Mouse (Mus musculus): ENCODE data around the gene Eri3.

The Eri3 gene

DNA sequence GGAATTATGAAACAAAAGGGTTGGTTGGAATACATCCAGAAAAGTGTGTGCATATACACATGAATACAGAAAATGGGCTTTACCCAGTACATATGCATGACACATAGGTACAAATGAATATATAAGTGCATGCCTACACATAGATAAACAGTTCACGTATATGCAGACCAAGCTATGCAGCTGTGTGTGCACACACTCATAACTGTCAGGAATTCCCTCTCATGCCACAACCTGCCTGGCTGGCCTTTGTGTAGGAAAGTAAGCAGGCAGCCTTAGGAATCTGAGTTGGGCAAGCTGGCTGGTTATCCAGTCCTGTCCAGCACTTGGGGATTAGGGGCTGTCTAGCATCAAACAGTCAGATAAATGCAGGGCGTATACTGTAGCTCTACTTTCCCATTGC is 72.9 kb downstream of the Eri3 start:
- no peak for DNase-seq (ENCODE audit: low spot score)

GRCm38 (mm10) chr4:117624660-117625059 is 74.5 kb downstream of the Eri3 start:
- DNase-seq (ENCODE audit: low spot score): no peak

DNA sequence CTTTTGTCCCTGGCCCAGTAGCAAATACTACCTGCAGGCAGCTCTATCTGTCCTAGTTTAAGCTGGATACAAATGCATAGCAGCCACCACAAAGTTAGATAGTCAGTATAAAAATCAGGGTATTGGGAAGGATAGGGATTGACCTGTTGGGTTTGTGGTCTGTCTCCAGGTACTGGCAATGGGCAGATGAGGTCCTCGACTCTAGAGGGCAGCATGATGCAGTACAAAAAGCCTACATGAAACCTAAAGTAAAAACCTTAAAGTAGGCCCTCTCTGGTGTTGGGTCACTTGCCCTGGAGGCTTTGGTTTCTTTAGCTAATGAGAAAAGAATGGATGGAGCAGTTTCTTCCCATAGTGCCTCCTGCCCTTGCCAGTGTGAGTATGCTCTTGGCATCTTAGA is 78.3 kb downstream of the Eri3 start:
- no peak for DNase-seq (ENCODE audit: low spot score)

DNA sequence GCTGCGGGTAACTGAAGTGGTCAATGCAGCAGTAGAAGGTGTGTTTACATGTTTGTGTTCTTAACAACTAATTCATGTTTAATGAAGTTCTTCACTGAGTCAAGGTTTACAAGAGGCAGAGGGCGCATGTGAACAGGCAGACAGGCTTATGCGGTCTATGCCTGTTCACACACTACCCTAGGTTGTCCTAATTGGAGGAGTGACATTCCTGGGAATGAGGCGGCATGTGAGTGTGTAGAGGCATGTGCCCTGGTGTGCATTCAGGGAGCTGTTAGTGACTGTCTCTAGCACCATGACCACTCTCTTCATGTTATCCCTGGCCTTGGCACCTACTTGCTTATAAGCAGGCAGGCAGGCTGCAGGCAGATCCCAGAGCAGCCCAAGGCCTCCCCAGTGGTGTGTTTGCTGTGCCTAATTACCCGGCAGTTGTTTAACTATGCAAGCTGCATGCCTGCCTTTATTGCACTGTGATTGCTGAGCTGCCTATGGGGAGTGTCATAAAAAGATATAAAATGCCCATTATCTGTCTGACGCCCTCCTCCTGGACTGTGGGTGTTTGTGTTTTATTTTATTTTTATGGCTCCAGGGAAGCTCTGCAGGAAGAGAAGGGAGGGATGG is 80.0 kb downstream of the Eri3 start:
- DNase-seq (ENCODE audit: low spot score): no peak

- no peak for DNase-seq (ENCODE audit: low spot score)
Observed at GRCm38 (mm10) chr4:117633527-117633926, 83.4 kb downstream of the Eri3 start.

DNA sequence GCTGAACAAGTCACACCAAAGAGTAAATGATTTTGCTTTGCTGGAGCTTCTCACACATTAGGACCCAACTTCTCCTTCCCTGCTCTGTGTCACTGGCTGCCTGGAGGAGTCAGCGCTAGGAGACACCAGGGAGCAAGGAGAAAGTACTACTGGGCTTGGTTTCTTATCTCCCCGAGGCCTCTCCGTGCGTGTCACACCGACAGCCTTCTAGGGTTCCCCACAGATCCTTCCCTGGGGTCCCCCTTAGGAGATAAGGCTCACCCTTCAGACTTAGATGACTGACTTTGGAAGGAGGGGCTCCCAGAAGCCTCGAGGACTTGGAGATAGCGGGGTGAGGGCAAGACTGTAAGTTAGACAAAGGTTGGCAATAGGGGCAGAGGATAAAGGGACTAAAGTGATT is 84.5 kb downstream of the Eri3 start:
- no peak for DNase-seq (ENCODE audit: low spot score)

DNA sequence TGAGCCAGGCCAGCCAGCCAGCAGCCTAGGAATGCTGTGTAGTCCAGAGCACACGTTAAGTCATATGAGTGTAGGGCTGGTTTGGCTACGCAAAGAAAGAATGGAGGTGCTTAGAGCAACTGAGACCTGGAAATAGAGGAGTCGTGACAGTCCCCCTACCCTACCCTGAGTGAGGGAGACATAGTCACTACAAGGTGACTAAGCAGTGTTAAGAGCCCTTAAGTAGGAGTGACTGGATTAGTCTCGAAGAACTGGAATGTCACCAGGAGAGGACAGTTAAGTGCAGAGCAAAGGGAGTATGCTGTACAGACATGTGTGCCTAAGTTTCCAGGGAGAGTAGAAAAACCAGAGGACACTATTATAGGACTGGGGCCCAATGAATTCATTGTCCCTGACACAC is 86.0 kb downstream of the Eri3 start:
- no peak for DNase-seq (ENCODE audit: low spot score)

DNA sequence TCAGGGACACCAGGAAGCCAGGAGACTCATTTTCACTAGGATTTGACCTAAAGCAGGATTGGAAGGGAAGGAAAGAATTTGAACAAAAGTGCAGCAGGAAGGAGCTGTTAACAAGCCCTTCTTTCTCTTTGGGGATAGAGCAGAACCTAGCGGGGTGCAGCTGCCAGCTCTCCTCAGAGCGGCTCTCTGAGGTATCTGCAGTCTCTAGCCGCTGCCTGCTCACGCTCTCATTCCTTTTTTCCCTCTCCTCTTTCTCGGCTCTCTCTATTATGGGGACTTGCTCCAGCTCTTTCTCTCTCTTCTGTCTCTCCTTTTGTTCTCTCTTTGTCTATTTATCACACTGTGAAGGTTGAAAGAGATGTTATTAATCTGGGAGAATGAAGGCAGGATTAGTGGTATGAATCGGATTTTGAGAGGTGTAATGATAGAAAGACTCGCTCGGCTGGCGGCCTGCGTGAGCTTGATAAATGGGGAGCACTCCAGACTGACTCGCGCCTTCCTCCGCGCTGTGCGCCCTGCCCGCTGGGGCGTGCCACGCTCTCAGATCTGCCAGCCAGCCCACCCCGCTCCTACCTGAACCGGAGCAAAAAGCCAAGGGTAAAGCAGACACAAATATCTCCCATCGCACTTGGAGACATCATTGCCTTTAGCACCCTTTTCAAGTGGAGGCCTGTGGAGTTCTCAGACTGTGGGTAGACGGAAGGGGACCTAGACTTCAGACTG is 86.9 kb downstream of the Eri3 start:
- DNase-seq (ENCODE audit: low spot score): no peak

GRCm38 (mm10) chr4:117640925-117641703 is 90.9 kb downstream of the Eri3 start:
- DNase-seq (ENCODE audit: low spot score): no peak

- DNase-seq (ENCODE audit: low spot score): no peak
Observed at GRCm38 (mm10) chr4:117641804-117642203, 91.6 kb downstream of the Eri3 start.

DNA sequence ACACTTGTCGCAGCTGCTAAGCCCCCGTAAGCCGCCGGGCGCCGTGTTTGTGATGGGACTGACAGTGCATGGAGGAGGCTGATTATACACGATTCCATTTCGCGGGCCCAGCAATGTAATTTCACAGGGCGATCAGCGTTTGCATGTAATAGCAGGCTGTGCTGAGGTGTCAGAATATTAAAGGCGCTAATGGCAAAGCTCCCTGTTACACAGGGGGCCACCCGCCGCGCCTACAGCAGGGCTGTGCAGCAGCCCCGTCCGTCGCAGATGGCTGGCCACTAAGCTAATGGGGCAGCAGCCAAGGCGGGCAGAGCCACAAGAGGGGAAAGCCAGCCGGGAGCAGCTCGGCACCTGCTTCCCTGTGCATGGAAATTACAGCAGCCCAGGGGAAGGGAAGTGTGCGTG is 94.9 kb downstream of the Eri3 start:
- no peak for DNase-seq (ENCODE audit: low spot score)

GRCm38 (mm10) chr4:117645859-117646258 is 95.7 kb downstream of the Eri3 start:
- DNase-seq (ENCODE audit: low spot score): no peak

DNA sequence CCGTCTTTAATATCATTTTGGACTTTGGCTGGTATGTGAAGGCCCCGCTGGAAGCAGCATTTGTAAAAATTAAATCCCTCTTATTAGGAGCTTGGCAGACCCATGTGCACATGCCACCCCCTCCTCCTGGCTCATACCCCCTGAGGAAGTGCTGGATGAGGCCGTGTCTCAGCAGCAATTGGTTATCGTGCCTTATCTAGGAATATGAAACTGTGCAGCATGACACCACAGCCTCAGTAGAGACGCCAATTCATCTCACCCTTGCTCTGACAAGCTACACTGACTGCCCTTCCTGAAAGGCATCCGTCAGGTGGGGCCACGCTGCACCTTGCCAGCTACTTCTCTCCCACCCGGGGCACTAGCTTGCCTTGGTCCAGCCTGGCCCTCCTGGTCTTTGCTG is 96.3 kb downstream of the Eri3 start:
- no peak for DNase-seq (ENCODE audit: low spot score)

- no peak for DNase-seq (ENCODE audit: low spot score)
Observed at GRCm38 (mm10) chr4:117646926-117647755, 97.0 kb downstream of the Eri3 start.

DNA sequence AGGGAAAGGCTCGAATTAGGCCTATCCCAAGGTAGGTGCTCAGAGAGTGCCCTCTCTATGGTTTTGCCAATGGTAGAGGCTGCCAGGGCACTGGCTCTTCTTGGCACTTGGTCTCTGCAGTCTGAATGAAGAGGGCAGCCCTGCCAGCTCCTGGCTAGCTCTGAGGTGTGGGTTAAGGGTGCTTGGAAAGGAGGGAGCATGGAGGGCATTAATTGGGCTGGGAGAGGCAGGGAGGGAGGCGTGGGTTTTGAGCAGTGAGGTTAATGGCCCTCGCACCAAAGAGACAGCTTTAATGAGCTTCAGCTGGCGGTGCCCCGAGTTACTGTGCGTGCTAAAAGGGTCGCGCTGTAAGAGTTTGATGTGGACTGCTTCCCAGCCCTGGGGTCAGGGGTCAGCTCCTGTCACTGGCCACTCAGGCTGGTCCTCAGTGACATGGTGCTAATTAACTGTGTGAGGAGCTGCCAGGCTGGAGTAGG is 101.5 kb downstream of the Eri3 start:
- peak; percentile 85 for DNase-seq (ENCODE audit: low spot score)

DNA sequence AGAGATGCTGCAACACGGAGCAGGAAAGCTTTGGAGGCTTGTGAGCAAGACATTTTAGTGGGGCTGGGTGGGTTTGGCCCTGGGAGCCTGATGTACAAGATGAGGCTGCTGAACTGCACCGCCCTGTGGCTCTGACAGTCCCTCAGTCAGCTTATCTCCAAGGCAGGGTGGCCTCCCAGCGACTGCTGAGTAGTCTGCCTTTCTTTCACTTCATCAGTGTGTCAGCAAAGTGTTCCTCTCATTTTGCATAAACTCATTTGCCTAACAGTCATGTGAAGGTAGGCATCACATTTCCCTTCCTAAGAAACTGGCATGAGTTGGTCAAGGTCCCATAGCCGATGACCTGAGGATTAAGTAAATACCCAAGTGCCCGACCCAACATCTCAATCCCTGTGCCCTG is 102.6 kb downstream of the Eri3 start:
- no peak for DNase-seq (ENCODE audit: low spot score)

GRCm38 (mm10) chr4:117654016-117654702 is 104.0 kb downstream of the Eri3 start:
- DNase-seq (ENCODE audit: low spot score): peak; percentile 53

DNA sequence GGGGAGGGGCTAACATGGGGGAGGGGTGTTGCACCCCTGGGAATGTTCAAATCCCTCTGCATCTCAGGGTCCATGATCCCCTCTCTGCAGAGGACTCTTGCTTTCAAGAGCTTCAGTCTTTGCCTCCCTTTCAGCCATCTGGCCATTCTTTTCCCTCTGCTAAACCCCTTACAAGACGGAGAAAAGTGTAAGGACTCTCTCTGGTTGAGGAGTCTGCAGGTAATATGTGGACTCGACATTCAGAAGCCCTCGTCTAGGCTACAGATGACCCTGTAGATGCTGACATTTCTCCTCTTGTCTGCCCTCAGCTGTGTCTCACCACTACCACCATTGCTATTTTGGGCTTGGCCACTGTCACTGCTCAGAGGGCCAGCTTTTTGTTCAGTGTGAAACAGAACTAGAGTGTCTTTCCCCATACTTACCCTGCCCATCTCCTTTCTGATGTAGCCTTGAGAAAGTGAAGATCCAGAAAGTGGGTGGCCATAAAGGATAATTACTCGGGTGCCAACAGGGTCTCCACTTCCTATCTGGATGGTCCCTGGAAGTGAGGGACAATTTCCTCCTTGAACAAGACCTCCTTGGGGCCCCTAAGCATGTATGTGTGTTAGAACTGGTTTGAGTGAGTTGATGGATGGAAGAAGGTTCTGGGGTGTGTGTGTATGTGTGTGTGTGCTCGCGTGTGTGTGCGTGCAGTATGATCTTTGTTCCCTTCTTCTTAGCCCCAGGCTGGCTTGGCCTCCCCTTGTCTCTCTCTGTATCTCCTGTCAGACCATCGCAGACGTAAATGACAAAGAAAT is 104.7 kb downstream of the Eri3 start:
- no peak for DNase-seq (ENCODE audit: low spot score)

GRCm38 (mm10) chr4:117655500-117655863 is 105.3 kb downstream of the Eri3 start:
- DNase-seq (ENCODE audit: low spot score): peak; percentile 74

- peak; percentile 78 for DNase-seq (ENCODE audit: low spot score)
Observed at GRCm38 (mm10) chr4:117656961-117657360, 106.8 kb downstream of the Eri3 start.

DNA sequence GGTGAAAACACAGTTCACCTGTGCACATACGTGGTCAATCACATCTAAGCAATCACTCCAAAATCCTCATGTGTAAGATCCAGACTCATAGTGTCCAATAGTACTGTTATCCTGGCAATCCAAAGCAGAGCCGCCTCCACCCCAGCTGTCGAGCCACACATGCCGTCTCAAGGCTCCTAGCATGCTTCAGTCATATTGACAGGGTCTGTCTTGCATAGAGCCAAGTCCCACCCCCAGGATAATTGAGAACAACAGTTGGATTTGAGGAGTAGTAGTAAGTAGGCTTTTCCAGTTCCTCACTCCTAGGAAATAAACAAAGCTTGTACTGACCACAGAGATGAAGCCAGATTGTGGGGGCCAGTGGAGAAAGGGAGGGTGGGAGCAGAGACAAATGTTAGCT is 107.5 kb downstream of the Eri3 start:
- peak; percentile 32 for DNase-seq (ENCODE audit: low spot score)

All from embryo, embryonic 10 days (tissue).